Mouse (Mus musculus) midbrain, embryonic 16.5 days (tissue): ENCODE measurements around the gene Mmp2. TPM values are rescaled to one million over a fixed set of nuclear protein-coding genes. Genes with fewer than 3 reads are reported as not detected.

Experiments used
- ATAC-seq: fragments of 200-750 bp; cut with Nextera tagmentation; 2 replicates; pipeline ENCODE4 v1.8.0; 2017; ENCODE audit warnings: moderate TSS enrichment
- H3K27ac ChIP-seq: fragments of 300-500 bp; sonication (generic); 2 replicates; pipeline ENCODE4 v1.5.1; 2014; ENCODE audit warnings: mild to moderate bottlenecking, low read length, mixed read lengths
- H3K27me3 ChIP-seq: fragments of 300-500 bp; sonication (generic); 2 replicates; pipeline ENCODE4 v1.6.1; 2014; ENCODE audit warnings: low read depth, low read length, mixed read lengths; ENCODE audit not compliant: control insufficient read depth, insufficient read depth
- H3K36me3 ChIP-seq: fragments of 300-500 bp; sonication (generic); 2 replicates; pipeline ENCODE4 v1.6.1; 2014; ENCODE audit warnings: mild to moderate bottlenecking, low read length, moderate library complexity, mixed read lengths; ENCODE audit not compliant: control insufficient read depth, insufficient read depth
- H3K4me1 ChIP-seq: fragments of 300-500 bp; sonication (generic); 2 replicates; pipeline ENCODE4 v1.6.1; 2014; ENCODE audit warnings: mild to moderate bottlenecking, low read length, mixed read lengths; ENCODE audit not compliant: control insufficient read depth, insufficient read depth
- H3K4me2 ChIP-seq: fragments of 300-500 bp; sonication (generic); 2 replicates; pipeline ENCODE4 v1.6.1; 2014; ENCODE audit warnings: mild to moderate bottlenecking, low read length, mixed read lengths
- H3K4me3 ChIP-seq: fragments of 300-500 bp; sonication (generic); 2 replicates; pipeline ENCODE4 v1.5.1; 2014; ENCODE audit warnings: low read depth, mild to moderate bottlenecking, low read length, moderate library complexity, mixed read lengths
- H3K9ac ChIP-seq: fragments of 300-500 bp; sonication (generic); 2 replicates; pipeline ENCODE4 v1.6.1; 2014; ENCODE audit warnings: low read depth, low read length, mixed read lengths
- H3K9me3 ChIP-seq: fragments of 300-500 bp; sonication (generic); replicated peaks from 2 replicates; pipeline ENCODE4 v1.6.1; 2014; ENCODE audit warnings: mild to moderate bottlenecking, low read length, mixed read lengths; ENCODE audit not compliant: control insufficient read depth, poor library complexity, severe bottlenecking
- WGBS: fragments of 180-500 bp; shearing (Covaris S2); extraction: QIAGEN DNeasy Blood & Tissue Kit; methylation state at CpG from one replicate; pipeline ENCODE4 v1.1.7; 2014; 5-methylcytosine and 5-hydroxymethylcytosine counted together
- polyA plus RNA-seq: library from polyadenylated mRNA; unstranded; fragments of >200 nt; fragmentation: Nextera tagmentation; extraction: Ambion mirVana; gene quantifications from 2 replicates; pipeline ENCODE4 v1.2.1, GENCODE M21; 2015

Mmp2 gene
- polyA plus RNA-seq, 1 experiment from 2014 or later, result 17.8 TPM

- Histone ChIP-seq H3K27ac (no peak overlapping the region), H3K9me3 (no peaks in the 10 kb centered on the region; the same call in 1 of the 2 replicates), H3K4me3 (no peak overlapping the region), H3K4me2 (peak overlapping the region; percentile 3; the same call in 1 of the 2 replicates), H3K27me3 (no peaks in the 10 kb centered on the region), H3K4me1 (peaks cover 4% of the 10 kb centered on the region), H3K9ac (no peak overlapping the region), H3K36me3 (no peaks in the 10 kb centered on the region)
- 28% methylated on average over 8 of the region's 8 CpGs for WGBS
- 0 out of 2 replicates have a peak, but pooled peaks have one; percentile 17 for ATAC-seq
Observed at GRCm38 (mm10) chr8:92801231-92801630, 25.9 kb upstream of the Mmp2 start.

DNA sequence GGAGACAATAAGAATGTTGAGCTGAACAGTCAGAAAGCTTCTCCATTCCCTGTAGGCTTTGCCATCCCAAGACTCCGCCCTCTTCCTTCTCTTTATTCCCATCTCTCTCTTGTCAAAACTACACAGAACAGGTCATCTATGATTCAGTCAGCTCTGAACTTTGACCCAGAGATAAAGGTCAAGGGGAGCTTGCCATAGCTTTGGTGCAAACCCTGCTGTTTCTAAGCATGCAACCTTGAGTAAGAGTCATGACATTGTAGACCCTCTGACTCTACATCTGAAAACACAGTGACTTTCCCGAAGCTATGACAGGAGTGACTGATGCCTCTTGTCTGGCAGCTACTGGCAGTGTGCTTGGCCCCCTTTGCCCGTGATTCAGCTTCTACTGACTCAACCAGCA lies 24.5 kb upstream of the Mmp2 start:
- Histone ChIP-seq H3K4me3 (no peak overlapping the region), H3K27me3 (no peaks in the 10 kb centered on the region), H3K4me1 (peaks cover 4% of the 10 kb centered on the region), H3K9me3 (no peaks in the 10 kb centered on the region; the same call in 1 of the 2 replicates), H3K9ac (no peak overlapping the region), H3K4me2 (no peak overlapping the region), H3K27ac (no peak overlapping the region), H3K36me3 (no peaks in the 10 kb centered on the region)
- WGBS, result 93% methylated on average over 3 of the region's 3 CpGs
- no peak for ATAC-seq

DNA sequence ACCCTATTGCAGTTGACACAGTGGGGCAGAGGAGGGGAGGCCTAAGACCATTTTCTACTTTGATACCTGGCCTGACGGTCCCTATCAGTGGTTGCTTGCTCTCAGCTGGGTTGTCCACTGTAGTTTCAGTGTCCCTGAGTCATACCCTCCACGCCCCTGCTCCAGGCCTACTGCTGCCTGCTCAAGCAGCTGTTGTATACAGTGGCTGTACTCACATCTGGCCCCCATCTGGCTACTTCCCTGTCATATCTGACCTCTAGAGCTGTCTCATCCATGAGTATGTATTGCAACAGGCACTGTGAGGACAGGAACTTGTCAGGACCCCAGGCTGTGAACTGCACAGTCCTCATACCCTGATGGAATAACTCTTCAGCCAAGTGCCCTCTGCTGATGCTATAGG lies 14.3 kb upstream of the Mmp2 start:
- no peaks in the 10 kb centered on the region for H3K4me1 ChIP-seq
- H3K4me2 ChIP-seq, result no peak overlapping the region
- ATAC-seq, result no peak
- H3K27me3 ChIP-seq, result no peaks in the 10 kb centered on the region
- no peak overlapping the region for H3K4me3 ChIP-seq
- no peak overlapping the region for H3K9ac ChIP-seq
- H3K9me3 ChIP-seq, result no peaks in the 10 kb centered on the region
- H3K36me3 ChIP-seq, result no peaks in the 10 kb centered on the region
- no peak overlapping the region for H3K27ac ChIP-seq
- WGBS, result 91% methylated on average over 2 of the region's 2 CpGs

- H3K27me3 ChIP-seq, result no peaks in the 10 kb centered on the region
- no peak overlapping the region for H3K4me3 ChIP-seq
- H3K9ac ChIP-seq, result no peak overlapping the region
- H3K36me3 ChIP-seq, result no peaks in the 10 kb centered on the region
- H3K4me1 ChIP-seq, result no peaks in the 10 kb centered on the region
- H3K9me3 ChIP-seq, result no peaks in the 10 kb centered on the region
- ATAC-seq, result no peak
- WGBS, result 73% methylated on average over 5 of the region's 5 CpGs
- no peak overlapping the region for H3K4me2 ChIP-seq
- no peak overlapping the region for H3K27ac ChIP-seq
Observed at GRCm38 (mm10) chr8:92815661-92816060, 11.4 kb upstream of the Mmp2 start.

- Histone ChIP-seq H3K27ac (no peak overlapping the region), H3K36me3 (no peaks in the 10 kb centered on the region), H3K4me2 (no peak overlapping the region), H3K27me3 (no peaks in the 10 kb centered on the region), H3K9me3 (no peaks in the 10 kb centered on the region), H3K4me3 (no peak overlapping the region), H3K9ac (no peak overlapping the region), H3K4me1 (no peaks in the 10 kb centered on the region)
- peak; percentile 90 for ATAC-seq
- WGBS, result 22% methylated on average over 6 of the region's 6 CpGs
Observed at GRCm38 (mm10) chr8:92817928-92818818, 8.9 kb upstream of the Mmp2 start.

DNA sequence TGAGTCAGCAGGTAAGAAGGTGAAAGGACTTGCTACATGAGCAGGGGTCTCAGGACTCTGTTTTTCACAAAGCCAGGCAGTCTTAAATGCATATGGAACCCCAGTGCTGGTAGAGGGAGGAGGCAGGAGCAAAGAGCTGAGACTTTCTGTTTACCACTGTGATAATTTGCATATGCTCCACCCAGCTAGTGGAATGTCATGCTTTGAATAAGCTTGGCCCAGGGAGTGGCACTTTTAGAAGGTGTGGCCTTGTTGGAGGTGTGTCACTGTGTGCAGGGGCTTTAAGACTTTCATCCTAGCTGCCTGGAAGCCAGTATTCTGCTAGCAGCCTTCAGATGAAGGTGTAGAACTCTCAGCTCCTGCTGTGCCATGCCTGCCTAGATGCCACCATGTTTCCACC lies 5.9 kb upstream of the Mmp2 start:
- H3K4me1 ChIP-seq, result no peaks in the 10 kb centered on the region
- no peaks in the 10 kb centered on the region for H3K9me3 ChIP-seq
- H3K4me2 ChIP-seq, result no peak overlapping the region
- H3K27me3 ChIP-seq, result 0 out of 2 replicates have a peak, but pooled peaks cover 4% of the 10 kb centered on the region
- H3K4me3 ChIP-seq, result no peak overlapping the region
- H3K36me3 ChIP-seq, result no peaks in the 10 kb centered on the region
- H3K9ac ChIP-seq, result no peak overlapping the region
- no peak overlapping the region for H3K27ac ChIP-seq
- no peak for ATAC-seq

DNA sequence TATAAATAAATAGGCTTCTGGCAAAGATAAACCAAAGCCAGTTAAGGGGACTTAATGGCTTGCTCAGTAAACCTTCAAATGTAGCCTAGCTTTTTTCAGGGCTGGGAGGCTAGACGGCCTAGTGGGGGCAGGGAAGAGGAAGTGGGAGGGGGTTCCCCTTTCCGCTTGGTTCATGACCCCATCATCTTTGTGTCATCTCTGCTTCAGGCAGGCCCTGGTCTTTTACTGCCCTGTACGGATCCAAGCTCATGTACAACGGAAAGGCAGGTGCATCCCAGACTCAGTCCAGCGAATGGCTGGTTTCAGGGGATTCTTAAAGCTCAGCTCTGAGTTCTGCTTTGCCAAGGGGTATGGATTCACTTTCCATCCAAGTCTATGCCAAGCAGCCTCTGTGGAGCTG lies 4.7 kb upstream of the Mmp2 start:
- no peak for ATAC-seq
- WGBS, result 81% methylated on average over 5 of the region's 5 CpGs
- no peak overlapping the region for H3K4me3 ChIP-seq
- H3K4me1 ChIP-seq, result peaks cover 1% of the 10 kb centered on the region; the same call in 1 of the 2 replicates
- H3K36me3 ChIP-seq, result no peaks in the 10 kb centered on the region
- H3K4me2 ChIP-seq, result no peak overlapping the region
- no peak overlapping the region for H3K9ac ChIP-seq
- 0 out of 2 replicates have a peak, but pooled peaks cover 5% of the 10 kb centered on the region for H3K27me3 ChIP-seq
- no peaks in the 10 kb centered on the region for H3K9me3 ChIP-seq
- H3K27ac ChIP-seq, result no peak overlapping the region

GRCm38 (mm10) chr8:92825991-92826390 lies 1.1 kb upstream of the Mmp2 start:
- Histone ChIP-seq H3K9ac (no peak overlapping the region), H3K27me3 (peaks cover 5% of the 10 kb centered on the region; the same call in 1 of the 2 replicates), H3K4me1 (peaks cover 8% of the 10 kb centered on the region; the same call in 1 of the 2 replicates), H3K36me3 (no peaks in the 10 kb centered on the region), H3K27ac (no peak overlapping the region), H3K9me3 (no peaks in the 10 kb centered on the region), H3K4me2 (no peak overlapping the region), H3K4me3 (no peak overlapping the region)
- ATAC-seq, result no peak
- 78% methylated on average over 4 of the region's 4 CpGs for WGBS

- peaks cover 8% of the 10 kb centered on the region; the same call in 1 of the 2 replicates for H3K4me1 ChIP-seq
- no peak overlapping the region for H3K9ac ChIP-seq
- H3K27ac ChIP-seq, result no peak overlapping the region
- peaks cover 5% of the 10 kb centered on the region; the same call in 1 of the 2 replicates for H3K27me3 ChIP-seq
- H3K4me2 ChIP-seq, result peak overlapping the region; percentile 83; the same call in 1 of the 2 replicates
- peak; percentile 81 for ATAC-seq
- no peak overlapping the region for H3K4me3 ChIP-seq
- 31% methylated on average over 13 of the region's 15 CpGs for WGBS
- H3K36me3 ChIP-seq, result no peaks in the 10 kb centered on the region
- no peaks in the 10 kb centered on the region for H3K9me3 ChIP-seq
Observed at GRCm38 (mm10) chr8:92828251-92828743, 1.2 kb downstream of the Mmp2 start.
